Mouse (Mus musculus) adrenal gland, postnatal 25 days (tissue): ENCODE results near the gene Aip. TPM values are rescaled to one million over a fixed set of nuclear protein-coding genes. Genes with fewer than 3 reads are reported as not detected.

Source experiments
- total RNA-seq: library from RNA; stranded (reverse); gene quantifications from 2 replicates; pipeline ENCODE4 v1.2.3, GENCODE M21; 2021

Gene Aip
- total RNA-seq, 1 experiment from 2014 or later, result 117 TPM

Other genes starting within 250 kb of the Aip start
- 83.9 and 87.0 TPM in 2 replicates for gene Tcirg1, start 218.7 kb downstream of the Aip start, total RNA-seq
- 338 and 341 TPM in 2 replicates for gene Ndufs8, start 213.1 kb downstream of the Aip start, total RNA-seq
- 131 and 209 TPM in 2 replicates for gene Aldh3b1, start 196.1 kb downstream of the Aip start, total RNA-seq
- 46.5 and 69.6 TPM in 2 replicates for gene Unc93b1, start 190.7 kb downstream of the Aip start, total RNA-seq
- 0.48 and 1.3 TPM in 2 replicates for gene Aldh3b3, start 167.2 kb downstream of the Aip start, total RNA-seq
- gene Aldh3b2, start 153.5 kb downstream of the Aip start, total RNA-seq, result 10.0 and 11.6 TPM in 2 replicates
- 18.5 and 27.6 TPM in 2 replicates for gene Acy3, start 139.3 kb downstream of the Aip start, total RNA-seq
- not detected in 2 replicates for gene Tbx10, start 133.1 kb downstream of the Aip start, total RNA-seq
- gene Nudt8, start 125.3 kb downstream of the Aip start, total RNA-seq, result 18.7 and 24.8 TPM in 2 replicates
- 1.3 and 1.7 TPM in 2 replicates for gene Gm49405, start 125.2 kb downstream of the Aip start, total RNA-seq
- 0.76 and 2.4 TPM in 2 replicates for gene Doc2g, start 122.5 kb downstream of the Aip start, total RNA-seq
- 244 and 297 TPM in 2 replicates for gene Ndufv1, start 113.1 kb downstream of the Aip start, total RNA-seq
- 383 and 392 TPM in 2 replicates for gene Gstp1, start 87.9 kb downstream of the Aip start, total RNA-seq
- gene Gstp2, start 79.8 kb downstream of the Aip start, total RNA-seq, result 58.6 and 65.7 TPM in 2 replicates
- gene Gstp3, start 66.3 kb downstream of the Aip start, total RNA-seq, result 0.76 and 5.2 TPM in 2 replicates
- not detected in 2 replicates for gene Cabp2, start 44.3 kb downstream of the Aip start, total RNA-seq
- 84.7 and 88.0 TPM in 2 replicates for gene Cdk2ap2, start 28.7 kb downstream of the Aip start, total RNA-seq
- 54.8 and 73.7 TPM in 2 replicates for gene Pitpnm1, start 25.9 kb downstream of the Aip start, total RNA-seq
- 0.12 TPM in 1 of 2 replicates, not detected in the other for gene Gpr152, start 13.9 kb upstream of the Aip start, total RNA-seq
- 0.94 and 1.3 TPM in 2 replicates for gene Cabp4, start 18.2 kb upstream of the Aip start, total RNA-seq
- 179 and 226 TPM in 2 replicates for gene Coro1b, start 22.8 kb upstream of the Aip start, total RNA-seq
- gene Ptprcap, start 27.7 kb upstream of the Aip start, total RNA-seq, result 3.9 and 6.0 TPM in 2 replicates
- gene Rps6kb2, start 37.5 kb upstream of the Aip start, total RNA-seq, result 48.8 and 52.6 TPM in 2 replicates
- gene Carns1, start 49.6 kb upstream of the Aip start, total RNA-seq, result 2.6 and 4.1 TPM in 2 replicates
- gene Tbc1d10c, start 65.4 kb upstream of the Aip start, total RNA-seq, result 1.0 TPM in 1 of 2 replicates, not detected in the other
- 373 and 392 TPM in 2 replicates for gene Ppp1ca, start 66.2 kb upstream of the Aip start, total RNA-seq
- 10.1 and 10.8 TPM in 2 replicates for gene Rad9a, start 75.8 kb upstream of the Aip start, total RNA-seq
- 11.0 and 14.5 TPM in 2 replicates for gene Clcf1, start 88.4 kb upstream of the Aip start, total RNA-seq
- not detected in 2 replicates for gene AC109138.7, start 88.5 kb upstream of the Aip start, total RNA-seq
- gene Pold4, start 106.0 kb upstream of the Aip start, total RNA-seq, result 56.8 and 60.4 TPM in 2 replicates
- gene Ssh3, start 143.3 kb upstream of the Aip start, total RNA-seq, result 35.6 and 52.3 TPM in 2 replicates
- 4.3 and 4.9 TPM in 2 replicates for gene Ankrd13d, start 157.3 kb upstream of the Aip start, total RNA-seq
- 45.8 and 59.4 TPM in 2 replicates for gene Grk2, start 180.4 kb upstream of the Aip start, total RNA-seq